Mouse (Mus musculus) MEL (cell line): ENCODE data around the gene Ldlrad2.

Source experiments
- CTCF ChIP-seq, 3 experiments: IDR thresholded peaks in 2 of 3; conservative IDR thresholded peaks in 1 of 3; 2 replicates each; pipeline ENCODE4 v1.5.1; 2011 to 2012; ENCODE audit warnings: low read length in 3 of 3, low read depth in 2 of 3, mild to moderate bottlenecking in 2 of 3, improper control_type of control experiment in 1 of 3, inconsistent platforms in 1 of 3, mixed read lengths in 1 of 3, moderate library complexity in 1 of 3; ENCODE audit not compliant: control insufficient read depth in 1 of 3, insufficient read depth in 1 of 3, poor library complexity in 1 of 3, severe bottlenecking in 1 of 3
- HCFC1 ChIP-seq: IDR thresholded peaks from 2 replicates; pipeline ENCODE4 v1.6.1; 2012; ENCODE audit warnings: low read depth, mild to moderate bottlenecking, inconsistent platforms, low read length, improper control_type of control experiment, moderate library complexity
- MAX ChIP-seq: IDR thresholded peaks from 2 replicates; pipeline ENCODE4 v1.6.1; 2011; ENCODE audit warnings: low read length, improper control_type of control experiment
- MYC ChIP-seq: IDR thresholded peaks from 2 replicates; pipeline ENCODE4 v1.6.1; 2011; ENCODE audit warnings: low read depth, mild to moderate bottlenecking, low read length, improper control_type of control experiment, moderate library complexity
- POLR2AphosphoS2 ChIP-seq: IDR thresholded peaks from 2 replicates; pipeline ENCODE4 v1.6.1; 2011; ENCODE audit warnings: low read length, improper control_type of control experiment
- TCF12 ChIP-seq: IDR thresholded peaks from 2 replicates; pipeline ENCODE4 v1.6.1; 2014; ENCODE audit warnings: low read depth, mild to moderate bottlenecking, inconsistent platforms, low read length, improper control_type of control experiment, moderate library complexity
- UBTF ChIP-seq: IDR thresholded peaks from 2 replicates; pipeline ENCODE4 v1.6.1; 2012; ENCODE audit warnings: low read depth, mild to moderate bottlenecking, inconsistent platforms, low read length, improper control_type of control experiment, moderate library complexity, borderline replicate concordance; ENCODE audit not compliant: insufficient read depth

- no peak for TF ChIP-seq UBTF
- TF ChIP-seq CTCF (IDR thresholded peaks at IDR 0.05 in 2 of 3, conservative IDR thresholded peaks at IDR 0.05 in 1 of 3; ENCODE audit: control insufficient read depth in 1 of 3, insufficient read depth in 1 of 3, low read depth in 2 of 3, low read length in 3 of 3, poor library complexity in 1 of 3, severe bottlenecking in 1 of 3), result no peak
- peak; percentile 38; the same call in 1 of the 2 replicates for TF ChIP-seq MAX
- no peak for TF ChIP-seq POLR2AphosphoS2
- TF ChIP-seq MYC, result no peak
- no peak for TF ChIP-seq HCFC1
- TF ChIP-seq TCF12, result no peak
Measured at GRCm38 (mm10) chr4:137594496-137595270, 20.3 kb upstream of the Ldlrad2 start.
